Mouse (Mus musculus) adrenal gland, postnatal 14 days (tissue): ENCODE data around the gene Nol12. TPM values are rescaled to one million over a fixed set of nuclear protein-coding genes. Genes with fewer than 3 reads are reported as not detected.
A peak's percentile ranks its signal among the peaks of the same experiment; 100 is the strongest.

Experiments
- DNase-seq: peaks from one replicate; pipeline ENCODE4 v3.0.0; 2021; ENCODE audit warnings: mixed read lengths
- total RNA-seq: library from RNA; stranded (reverse); gene quantifications from 2 replicates; pipeline ENCODE4 v1.2.3, GENCODE M21; 2021

Nol12 gene
- total RNA-seq, 1 experiment from 2014 or later: 37.0 TPM

GRCm38 (mm10) chr15:78916052-78916826, 18.5 kb upstream of the Nol12 start:
- DNase-seq: no peak

GRCm38 (mm10) chr15:78918126-78918525, 16.6 kb upstream of the Nol12 start:
- no peak for DNase-seq

GRCm38 (mm10) chr15:78919914-78920313, 14.8 kb upstream of the Nol12 start:
- no peak for DNase-seq

GRCm38 (mm10) chr15:78922700-78923099, 12.0 kb upstream of the Nol12 start:
- DNase-seq: no peak

- DNase-seq: no peak
These were observed 11.1 kb upstream of the Nol12 start for GRCm38 (mm10) chr15:78923585-78923984.

- peak; percentile 82 for DNase-seq
These were observed 9.6 kb upstream of the Nol12 start for GRCm38 (mm10) chr15:78925129-78925528.

GRCm38 (mm10) chr15:78926021-78926919, 8.5 kb upstream of the Nol12 start, which contains the start of gene Lgals1:
Gene Lgals1 (plus strand): TSS chr15:78926725.
- DNase-seq: peak; percentile 94

- DNase-seq: peak; percentile 74
These were observed 7.5 kb upstream of the Nol12 start for GRCm38 (mm10) chr15:78927021-78927787.

GRCm38 (mm10) chr15:78927788-78928457, 6.8 kb upstream of the Nol12 start:
- peak; percentile 86 for DNase-seq

GRCm38 (mm10) chr15:78928539-78928938, 6.2 kb upstream of the Nol12 start:
- no peak for DNase-seq

GRCm38 (mm10) chr15:78930192-78930706, 4.5 kb upstream of the Nol12 start:
- no peak for DNase-seq

- no peak for DNase-seq
These were observed 3.8 kb upstream of the Nol12 start for GRCm38 (mm10) chr15:78930801-78931426.

- peak; percentile 84 for DNase-seq
These were observed 3.2 kb upstream of the Nol12 start for GRCm38 (mm10) chr15:78931577-78931976.

- DNase-seq: no peak
These were observed 1.7 kb downstream of the Nol12 start for GRCm38 (mm10) chr15:78936403-78936802.

GRCm38 (mm10) chr15:78937311-78937710, 2.6 kb downstream of the Nol12 start:
- DNase-seq: no peak

- DNase-seq: peak; percentile 39
These were observed 3.2 kb downstream of the Nol12 start for GRCm38 (mm10) chr15:78937963-78938362.

GRCm38 (mm10) chr15:78940325-78940724, 5.6 kb downstream of the Nol12 start:
- DNase-seq: no peak

- DNase-seq: peak; percentile 92
These were observed 7.9 kb downstream of the Nol12 start for GRCm38 (mm10) chr15:78942663-78943062.

- DNase-seq: no peak
These were observed 11.5 kb downstream of the Nol12 start for GRCm38 (mm10) chr15:78946232-78946631.

GRCm38 (mm10) chr15:78947657-78948056, 12.9 kb downstream of the Nol12 start, which contains the start of gene Triobp:
Gene Triobp (plus strand): TSS chr15:78947724.
- peak; percentile 94 for DNase-seq
